Mouse (Mus musculus): ENCODE measurements around the gene Tmem151a. TPM values are rescaled to one million over a fixed set of nuclear protein-coding genes. Genes with fewer than 3 reads are reported as not detected.
"Not testable (repeated sequence)": the region's sequence is repeated elsewhere in the genome, so short reads cannot be mapped to it uniquely, and the experiment has no call there.

Gene Tmem151a
- total RNA-seq, 4 experiments from 2014 or later, result 2.1 to 2.8 (median 2.6) TPM

DNA sequence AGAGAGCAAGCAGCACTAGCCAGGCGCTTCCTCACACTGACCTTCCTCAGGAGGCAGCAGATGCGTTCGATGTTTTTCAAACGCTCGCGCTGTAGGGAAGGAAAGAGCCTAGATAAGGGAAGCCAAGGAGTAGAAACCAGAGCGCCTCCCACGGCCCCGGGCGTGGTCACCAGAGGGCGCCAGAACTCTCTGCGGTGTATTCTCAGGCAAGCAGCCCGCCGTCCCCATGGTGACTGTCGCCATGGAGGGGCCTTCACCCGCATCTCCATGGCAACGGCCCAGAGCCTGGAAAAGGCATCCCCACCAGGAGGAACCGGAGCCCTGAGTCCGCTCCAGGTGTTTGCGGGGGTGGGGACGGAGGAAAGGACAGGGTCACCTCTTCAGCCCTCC is 8.9 kb upstream of the Tmem151a start:
- DNase-seq, result peak; percentile 88

DNA sequence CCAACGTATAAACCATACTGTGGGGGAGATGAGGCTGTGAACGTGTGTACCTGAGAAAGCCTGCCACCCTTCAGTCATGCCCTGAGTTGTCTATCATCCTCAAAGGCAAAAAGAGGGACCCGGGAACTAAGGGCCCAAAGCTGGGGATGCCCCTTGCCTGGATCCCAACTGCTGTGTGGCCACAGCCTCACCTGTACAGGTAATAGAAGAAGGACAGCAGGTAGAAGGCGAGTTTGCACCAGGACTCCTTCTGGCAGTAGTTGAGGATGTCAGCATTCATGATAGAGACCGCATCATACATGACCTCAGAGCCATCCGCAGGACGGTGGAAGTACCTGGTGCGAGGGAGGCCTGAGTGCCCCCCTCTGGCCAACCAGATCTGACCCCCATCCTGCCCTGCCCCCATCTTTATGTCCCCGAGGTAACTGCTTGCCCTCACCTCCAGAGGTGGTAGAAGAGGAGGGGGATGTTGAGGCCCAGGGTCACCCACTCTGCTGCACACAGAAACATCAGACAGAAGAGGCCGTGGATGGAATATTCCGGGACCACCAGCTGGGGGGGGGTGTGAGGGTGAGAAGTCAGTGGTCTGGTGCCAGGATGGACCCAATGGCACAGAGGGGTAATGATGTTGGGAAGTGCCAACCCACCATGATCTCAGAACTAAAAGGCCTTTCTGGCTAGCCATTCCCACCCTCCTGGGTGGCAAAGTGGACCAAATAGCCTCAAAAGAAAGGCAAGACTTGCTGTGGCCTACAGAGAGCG is 8.3 kb upstream of the Tmem151a start:
- DNase-seq, result no peak

DNA sequence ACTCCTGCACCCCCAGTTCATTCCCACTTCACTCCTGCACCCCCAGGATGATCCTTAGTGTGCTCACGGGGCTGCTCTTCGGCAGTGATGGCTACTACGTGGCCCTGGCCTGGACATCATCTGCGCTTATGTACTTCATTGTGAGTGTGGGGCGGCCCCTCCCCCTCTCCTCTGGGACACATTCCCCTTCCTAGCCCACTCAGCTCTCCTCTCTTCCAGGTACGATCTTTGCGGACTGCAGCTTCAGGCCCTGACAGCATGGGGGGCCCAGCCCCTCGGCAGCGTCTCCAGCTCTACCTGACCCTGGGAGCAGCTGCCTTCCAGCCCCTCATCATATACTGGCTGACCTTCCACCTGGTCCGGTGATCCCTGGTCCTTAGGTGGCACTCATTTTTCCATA is 6.8 kb upstream of the Tmem151a start:
- DNase-seq, result no peak

DNA sequence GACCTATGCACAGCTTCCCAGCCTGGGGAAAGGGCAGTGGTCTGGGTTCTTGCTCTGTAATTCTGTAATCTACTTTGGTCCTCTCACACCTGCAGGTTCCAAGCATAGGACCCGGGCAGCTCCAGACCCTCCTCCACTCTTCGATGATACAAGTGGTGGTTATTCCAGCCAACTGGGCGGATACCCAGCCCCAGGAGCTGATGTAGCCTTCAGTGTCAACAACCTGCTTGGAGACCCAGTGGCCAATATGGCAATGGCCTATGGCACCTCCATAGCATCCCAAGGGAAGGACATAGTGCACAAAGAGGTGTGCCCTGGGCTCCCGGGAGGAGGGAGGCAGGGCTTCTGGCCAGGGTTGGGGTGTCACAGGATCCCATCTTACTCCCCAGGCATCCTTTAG is 4.0 kb upstream of the Tmem151a start:
- no peak for DNase-seq

DNA sequence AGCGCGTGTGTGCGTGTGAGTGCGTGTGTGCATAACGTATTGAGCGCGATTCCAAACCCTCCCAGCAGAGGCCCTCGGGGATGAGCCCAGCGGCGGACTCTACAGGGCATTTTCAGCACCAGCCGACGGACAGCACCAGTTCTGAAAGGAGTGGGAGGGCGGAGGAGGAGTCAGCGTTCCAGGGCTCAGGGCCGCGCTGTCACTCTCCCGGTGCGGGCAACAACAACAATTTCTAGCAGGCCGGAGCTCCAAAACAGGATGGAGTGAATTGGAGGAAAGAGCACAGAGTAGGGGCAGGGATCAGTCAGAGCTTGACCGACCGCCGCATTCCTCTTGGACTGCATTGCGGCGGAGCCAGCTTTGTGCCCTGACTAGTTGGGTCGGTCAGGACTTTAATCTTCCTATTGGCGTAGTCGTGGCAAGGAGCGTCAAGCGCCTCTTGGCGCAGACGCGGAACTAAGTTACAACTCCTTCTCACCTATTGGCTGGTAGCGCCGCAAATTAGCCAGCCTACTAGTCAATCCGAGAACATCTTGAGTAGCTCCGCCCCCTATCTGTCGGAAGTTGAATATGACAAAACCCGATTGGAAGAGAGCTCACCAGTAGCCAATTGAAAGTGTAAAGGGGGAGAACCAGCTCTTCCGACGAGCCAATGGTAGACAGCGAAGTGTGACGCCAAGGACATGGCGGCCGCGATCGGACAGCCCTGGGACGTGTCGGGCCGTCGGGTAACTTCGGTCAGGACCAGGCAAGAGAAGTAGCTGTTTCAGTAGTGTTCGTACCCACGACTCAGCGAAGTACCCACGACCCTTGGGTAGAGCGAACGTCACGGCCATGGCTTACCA is 2.8 kb upstream of the Tmem151a start, which contains the start of gene Yif1a:
Yif1a (plus strand) TSS at position 655 of the 845 bp plus-strand sequence.
- peak; percentile 97 for DNase-seq

DNA sequence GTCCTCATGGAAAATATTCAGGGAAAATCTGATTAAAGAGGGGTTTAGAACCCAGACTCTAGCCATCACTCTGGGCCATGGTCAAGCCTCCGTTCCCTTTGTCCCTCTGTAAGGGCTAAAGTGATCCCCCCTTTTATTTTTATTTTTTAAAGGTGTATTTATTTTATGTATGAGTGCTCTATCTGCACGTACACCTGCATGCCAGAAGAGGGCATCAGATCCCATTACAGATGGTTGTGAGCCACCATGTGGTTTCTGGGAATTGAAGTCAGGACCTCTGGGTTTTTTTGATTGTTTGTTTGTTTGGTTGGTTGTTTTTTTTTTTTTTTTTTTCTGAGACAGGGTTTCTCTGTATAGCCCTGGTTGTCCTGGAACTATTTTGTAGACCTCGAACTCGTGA is 1.2 kb upstream of the Tmem151a start:
- DNase-seq, result not testable (repeated sequence)

DNA sequence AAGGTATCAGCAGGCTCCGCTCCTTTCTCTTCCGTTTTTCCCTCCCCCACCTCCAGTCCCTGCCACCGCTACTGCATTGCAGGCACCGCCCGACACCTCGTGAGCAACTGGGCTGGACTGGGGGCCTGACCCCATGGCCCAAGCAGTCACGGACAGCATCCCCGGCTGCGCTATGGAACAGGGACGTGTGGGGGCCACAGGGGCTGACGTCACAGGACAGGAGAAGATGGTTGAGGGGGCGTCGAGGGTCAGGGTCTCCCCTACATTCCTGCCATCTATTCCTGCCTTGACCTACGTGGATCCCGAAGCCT is 542 bp downstream of the Tmem151a start:
- DNase-seq, result no peak

DNA sequence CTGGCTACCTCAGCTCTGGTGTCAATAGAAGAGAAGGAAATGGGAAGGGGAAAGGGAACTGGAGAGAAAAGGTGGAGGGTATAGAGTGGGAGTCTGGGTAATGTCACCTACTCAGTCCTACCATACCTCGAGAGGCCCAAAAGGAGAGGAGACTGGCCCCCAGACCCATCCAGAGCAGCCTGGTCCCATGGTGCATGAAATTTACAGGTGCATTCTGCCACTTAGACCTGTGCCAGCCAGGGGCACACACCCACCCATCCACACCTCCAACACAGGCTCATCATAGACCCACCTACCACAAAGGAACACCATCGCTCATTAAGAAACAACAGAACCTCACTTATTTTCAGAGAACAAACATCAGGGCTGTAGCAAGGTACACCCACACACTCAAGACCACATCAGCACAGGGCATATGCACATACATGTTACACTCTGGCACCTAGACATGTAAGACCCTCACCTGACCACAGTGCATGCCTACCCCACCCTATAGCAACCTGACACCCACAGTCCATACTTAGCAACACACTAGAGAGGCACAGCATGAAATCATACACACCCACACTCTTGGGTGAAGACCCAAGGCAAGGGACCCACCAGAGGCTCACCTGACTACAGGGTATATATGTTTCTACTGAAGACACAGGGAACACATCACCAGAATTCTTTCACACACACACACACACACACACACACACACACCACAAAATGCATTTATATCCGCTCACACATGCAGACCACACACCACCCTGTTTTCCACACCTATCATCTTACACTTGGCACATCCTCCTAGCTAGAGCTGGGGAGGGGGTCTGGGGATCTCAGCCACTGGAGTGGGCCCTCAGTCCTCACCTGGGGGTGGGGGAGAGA is 1.1 kb downstream of the Tmem151a start:
- no peak for DNase-seq

DNA sequence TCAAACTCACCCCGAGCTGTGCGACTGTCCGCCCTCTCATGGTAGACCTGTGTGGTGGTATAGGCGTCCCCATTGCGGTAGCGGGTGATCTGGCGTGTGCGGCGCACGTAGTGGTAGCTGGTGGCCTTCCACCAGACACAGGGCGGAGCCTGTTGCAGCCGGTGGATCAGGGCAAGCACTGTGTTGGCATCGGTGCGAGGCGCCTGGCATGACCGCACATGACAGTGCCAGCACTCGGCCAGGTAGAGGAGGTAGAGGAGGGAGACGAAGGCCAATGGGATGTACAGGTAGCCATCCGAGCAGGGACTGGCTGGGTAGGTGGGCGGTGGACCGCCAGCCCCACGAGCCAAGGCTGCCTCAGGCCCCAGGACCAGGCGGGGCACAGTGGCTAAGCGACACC is 2.7 kb downstream of the Tmem151a start:
- no peak for DNase-seq

DNA sequence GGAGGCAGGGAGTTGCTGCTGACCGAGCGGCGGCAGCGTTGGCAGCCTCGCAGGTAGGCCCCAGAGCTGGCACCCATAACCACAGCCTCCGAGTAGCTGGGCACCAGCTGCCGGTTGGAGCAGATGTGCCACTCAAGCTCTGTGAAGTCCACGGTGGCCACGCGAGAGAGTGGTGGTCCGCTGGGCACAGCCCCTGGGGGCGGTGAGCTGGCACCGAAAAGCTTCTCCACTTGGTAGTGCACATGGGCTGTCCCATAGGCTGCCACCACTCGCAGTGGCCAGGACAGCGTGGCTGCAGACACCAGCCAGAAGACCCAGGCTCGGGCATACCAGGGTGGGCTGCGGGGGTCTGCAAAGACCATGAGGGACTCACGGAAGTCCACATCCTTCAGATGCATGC is 3.3 kb downstream of the Tmem151a start:
- DNase-seq, result no peak

DNA sequence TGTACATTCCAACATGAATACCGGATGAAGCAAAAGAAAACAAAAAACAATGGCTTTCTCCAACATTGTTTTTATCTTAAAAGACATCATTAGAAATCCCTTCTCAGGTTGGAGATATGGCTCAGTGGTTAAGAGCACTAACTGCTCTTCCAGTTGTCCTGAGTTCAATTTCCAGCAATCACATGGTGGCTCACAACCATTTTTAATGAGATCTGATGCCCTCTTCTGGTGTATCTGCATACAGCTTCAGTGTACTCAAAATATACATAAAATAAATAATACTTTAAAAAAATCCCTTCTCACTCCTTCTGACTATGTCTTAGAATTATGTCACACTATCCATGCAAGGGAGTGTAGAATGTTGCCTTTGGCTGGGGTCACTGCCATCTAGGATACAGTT is 6.1 kb downstream of the Tmem151a start:
- DNase-seq, result no peak

DNA sequence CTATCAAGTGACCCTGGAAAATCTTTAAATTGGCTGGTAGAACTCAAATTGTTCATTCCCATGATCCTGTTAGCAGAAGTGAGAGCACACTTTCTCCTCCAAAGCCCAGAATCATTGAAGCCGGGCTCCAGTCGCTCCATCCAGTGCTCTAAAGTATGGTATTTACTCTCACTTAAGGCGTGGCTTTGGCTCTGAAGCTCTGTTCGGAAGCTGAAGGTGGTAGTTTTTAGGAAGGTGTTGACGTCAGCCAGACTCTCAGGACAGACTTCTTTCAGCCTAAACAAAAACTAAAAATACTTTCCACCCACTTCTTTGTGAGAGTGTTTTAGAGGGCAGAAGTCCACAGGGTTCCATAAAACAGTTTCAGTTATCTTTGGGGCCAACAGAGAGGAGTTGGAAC is 11.8 kb downstream of the Tmem151a start:
- DNase-seq, result no peak

DNA sequence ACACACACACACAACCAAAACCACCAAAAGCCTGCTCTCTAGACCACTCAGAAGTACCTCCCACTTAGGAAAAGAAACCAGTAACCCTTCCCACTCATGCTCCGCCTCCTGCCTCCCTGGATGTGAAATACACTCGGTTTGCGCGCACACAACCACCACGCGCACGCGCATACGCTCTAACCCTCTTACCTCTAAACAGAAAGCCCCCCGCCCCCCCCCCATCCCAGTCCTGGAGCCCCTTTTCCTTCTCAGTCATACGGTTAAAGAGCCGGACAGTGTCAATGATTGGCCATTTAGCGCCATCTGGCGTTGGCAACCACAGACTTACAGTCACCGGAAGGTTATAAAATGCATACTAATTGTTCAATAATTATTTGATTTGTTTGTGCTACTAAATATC is 12.3 kb downstream of the Tmem151a start:
- DNase-seq, result no peak

DNA sequence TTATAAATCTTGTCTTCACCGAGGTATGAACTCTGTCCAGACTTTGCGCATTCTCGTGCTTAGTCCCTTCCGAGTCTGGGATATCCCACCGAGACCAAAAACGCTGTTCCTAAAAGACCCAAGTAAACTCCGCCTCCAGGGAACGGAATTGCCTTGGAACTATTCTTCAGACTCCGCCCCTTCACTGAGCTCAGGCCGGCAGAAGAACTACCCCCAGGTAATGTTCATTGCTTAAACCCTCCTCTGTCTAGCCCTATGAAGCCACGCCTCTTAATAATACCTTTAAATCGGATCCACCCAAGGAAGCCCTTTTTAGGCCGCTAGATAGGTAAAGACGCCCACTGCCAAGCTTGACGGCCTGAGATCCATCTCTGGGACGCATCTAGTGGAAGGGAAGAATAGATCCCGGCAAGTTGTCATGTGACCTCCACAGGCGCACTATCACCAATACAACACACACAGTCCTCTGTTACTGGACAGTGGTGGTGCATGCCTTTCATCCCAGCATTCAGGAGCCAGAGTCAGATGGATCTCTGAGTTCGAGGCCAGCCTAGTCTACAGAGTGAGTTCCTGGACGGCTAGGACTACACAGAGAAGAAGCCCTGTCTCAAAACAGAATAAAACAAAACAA is 12.8 kb downstream of the Tmem151a start:
- no peak for DNase-seq

DNA sequence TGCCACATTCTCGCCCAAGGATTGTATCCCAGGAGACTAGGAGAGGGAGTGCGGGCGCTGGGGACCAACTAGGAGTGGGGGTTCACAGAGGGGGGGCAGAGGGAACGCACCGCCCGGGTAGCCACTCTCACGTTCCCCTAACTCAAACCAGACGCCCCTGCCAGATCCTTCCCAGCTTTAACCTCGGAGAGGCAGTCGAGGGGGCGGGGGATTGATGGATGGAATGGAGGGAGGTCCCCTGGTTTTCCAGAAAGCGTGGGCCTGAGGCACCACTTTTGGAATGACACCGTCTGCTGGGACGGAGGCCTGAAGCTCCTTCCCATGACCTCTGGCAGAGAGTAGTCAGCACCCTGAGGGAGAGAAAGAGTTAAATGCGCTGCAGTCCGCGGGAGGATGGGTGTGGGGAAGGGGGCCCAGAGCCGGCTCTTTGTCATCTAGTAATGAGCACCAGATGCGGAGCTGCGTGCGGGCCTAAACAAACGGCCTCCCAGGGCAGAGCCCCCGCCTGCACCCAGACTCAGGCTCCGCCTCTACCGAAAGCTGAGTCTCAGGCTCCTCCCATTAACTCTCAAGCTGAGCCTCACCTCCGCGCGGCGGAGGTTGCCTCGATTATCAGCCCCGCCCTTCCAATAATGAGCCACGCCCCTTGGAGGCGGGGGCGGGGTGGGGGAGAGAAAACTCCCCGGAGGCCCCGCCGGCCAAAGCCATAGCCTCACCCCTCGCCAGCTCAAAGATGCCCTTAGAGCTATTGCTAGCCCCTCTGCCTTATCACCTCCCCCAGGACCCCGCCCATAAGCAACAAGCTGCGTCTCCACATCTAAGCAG is 13.6 kb downstream of the Tmem151a start:
- peak; percentile 70 for DNase-seq

DNA sequence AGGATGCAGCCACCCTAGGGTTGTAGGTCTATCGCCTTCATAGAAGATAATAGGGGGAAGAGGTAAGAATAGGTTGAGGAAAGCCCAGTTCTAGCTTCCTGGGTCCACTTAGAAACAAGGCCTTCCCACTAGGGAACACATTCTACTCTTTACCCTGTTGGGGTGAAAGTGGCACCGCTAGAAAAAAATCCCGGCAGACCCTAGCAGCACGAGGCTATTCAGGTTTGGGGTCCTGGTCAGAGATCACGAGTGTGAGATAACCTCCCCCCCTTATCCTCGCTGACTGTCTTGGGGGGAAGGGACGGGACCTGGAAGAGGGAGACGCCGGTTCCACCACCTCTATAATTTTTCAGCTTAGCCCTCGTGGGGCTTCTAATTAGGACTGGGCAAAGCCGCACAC is 14.3 kb downstream of the Tmem151a start:
- DNase-seq, result no peak

DNA sequence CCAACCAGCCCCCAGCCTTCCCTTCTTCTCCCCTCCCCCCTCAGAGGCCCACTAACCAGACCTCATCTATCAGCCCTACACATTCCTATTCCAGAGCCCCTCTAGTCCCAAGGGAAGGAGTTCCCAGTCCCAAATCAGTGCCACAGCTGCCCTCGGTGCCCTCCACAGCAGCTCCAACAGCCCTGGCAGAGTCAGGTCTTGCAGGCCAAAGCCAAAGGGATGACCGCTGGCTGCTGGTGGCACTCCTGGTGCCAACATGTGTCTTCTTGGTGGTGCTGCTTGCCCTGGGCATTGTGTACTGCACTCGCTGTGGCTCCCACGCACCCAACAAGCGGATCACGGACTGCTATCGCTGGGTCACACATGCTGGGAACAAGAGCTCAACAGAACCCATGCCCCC is 15.4 kb downstream of the Tmem151a start:
- DNase-seq, result no peak

DNA sequence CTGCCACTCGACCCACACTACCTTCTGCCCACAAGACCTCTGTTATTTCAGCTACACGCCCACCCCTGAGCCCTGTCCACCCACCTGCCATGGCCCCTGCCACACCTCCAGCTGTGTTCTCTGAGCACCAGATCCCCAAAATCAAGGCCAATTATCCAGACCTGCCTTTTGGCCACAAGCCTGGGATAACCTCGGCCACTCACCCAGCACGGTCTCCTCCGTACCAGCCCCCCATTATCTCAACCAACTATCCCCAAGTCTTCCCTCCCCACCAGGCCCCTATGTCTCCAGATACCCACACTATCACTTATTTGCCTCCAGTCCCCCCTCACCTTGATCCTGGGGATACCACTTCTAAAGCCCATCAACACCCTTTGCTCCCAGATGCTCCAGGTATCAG is 15.8 kb downstream of the Tmem151a start:
- DNase-seq, result no peak

DNA sequence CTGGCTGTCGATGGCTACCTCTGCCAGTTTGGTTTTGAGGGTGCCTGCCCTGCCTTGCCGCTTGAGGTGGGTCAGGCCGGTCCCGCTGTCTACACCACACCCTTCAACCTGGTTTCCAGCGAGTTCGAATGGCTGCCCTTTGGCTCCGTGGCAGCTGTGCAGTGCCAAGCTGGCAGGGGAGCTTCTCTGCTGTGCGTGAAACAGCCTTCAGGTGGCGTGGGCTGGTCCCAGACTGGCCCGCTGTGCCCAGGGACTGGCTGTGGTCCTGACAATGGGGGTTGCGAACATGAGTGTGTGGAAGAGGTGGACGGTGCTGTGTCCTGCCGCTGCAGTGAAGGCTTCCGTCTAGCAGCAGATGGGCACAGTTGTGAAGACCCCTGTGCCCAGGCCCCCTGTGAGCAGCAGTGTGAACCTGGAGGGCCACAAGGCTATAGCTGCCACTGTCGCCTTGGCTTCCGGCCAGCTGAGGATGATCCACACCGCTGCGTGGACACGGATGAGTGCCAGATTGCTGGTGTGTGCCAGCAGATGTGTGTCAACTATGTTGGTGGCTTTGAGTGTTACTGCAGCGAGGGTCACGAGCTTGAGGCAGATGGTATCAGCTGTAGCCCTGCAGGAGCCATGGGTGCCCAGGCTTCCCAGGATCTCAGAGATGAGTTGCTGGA is 16.6 kb downstream of the Tmem151a start:
- DNase-seq, result no peak

DNA sequence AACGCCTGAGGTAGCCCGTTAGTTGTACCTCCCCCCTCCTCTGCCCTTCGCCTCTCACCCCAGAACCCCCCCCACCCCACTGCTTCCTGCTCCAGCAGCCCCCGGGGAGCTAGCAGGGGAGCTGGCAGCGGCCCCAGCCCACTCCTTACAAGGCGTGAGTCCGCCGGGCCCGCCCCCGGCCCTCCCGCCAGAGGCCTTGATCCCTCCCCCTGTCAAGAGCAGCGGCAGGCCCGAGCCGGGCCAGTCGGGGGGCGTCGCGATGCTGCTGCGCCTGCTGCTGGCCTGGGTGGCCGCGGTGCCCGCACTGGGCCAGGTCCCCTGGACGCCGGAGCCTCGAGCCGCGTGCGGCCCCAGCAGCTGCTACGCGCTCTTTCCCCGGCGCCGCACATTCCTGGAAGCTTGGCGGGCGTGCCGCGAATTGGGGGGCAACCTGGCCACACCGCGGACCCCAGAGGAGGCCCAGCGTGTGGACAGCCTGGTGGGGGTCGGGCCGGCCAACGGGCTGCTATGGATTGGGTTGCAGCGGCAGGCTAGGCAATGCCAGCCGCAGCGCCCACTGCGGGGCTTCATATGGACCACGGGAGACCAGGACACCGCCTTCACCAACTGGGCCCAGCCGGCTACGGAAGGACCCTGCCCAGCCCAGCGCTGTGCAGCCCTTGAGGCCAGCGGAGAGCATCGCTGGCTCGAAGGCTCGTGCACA is 17.3 kb downstream of the Tmem151a start, which contains the start of gene Cd248:
Cd248 (plus strand) TSS at position 212 of the 703 bp plus-strand sequence.
- no peak for DNase-seq

All from adrenal gland, adult 8-10 months (tissue).